Mouse (Mus musculus) liver, embryonic 14.5 days (tissue): Measurements from ENCODE around the gene Ralgps2. TPM values are rescaled to one million over a fixed set of nuclear protein-coding genes. Genes with fewer than 3 reads are reported as not detected.

ENCODE experiments used
- ATAC-seq: fragments of 200-750 bp; cut with Nextera tagmentation; 2 replicates; pipeline ENCODE4 v1.8.0; 2017; ENCODE audit warnings: moderate number of reproducible peaks, mild to moderate bottlenecking, moderate library complexity; ENCODE audit not compliant: insufficient read depth
- DNase-seq, 3 experiments: peaks; one replicate each; pipeline ENCODE4 v3.0.0-alpha.2; 2012 to 2013; ENCODE audit warnings: low read depth in 3 of 3, low spot score in 3 of 3
- H3K27ac ChIP-seq: fragments of 300-500 bp; sonication (generic); 2 replicates; pipeline ENCODE4 v1.5.1; 2014; ENCODE audit warnings: moderate library complexity, mild to moderate bottlenecking, control low read depth, inconsistent platforms
- H3K27me3 ChIP-seq: fragments of 300-500 bp; sonication (generic); 2 replicates; pipeline ENCODE4 v1.6.1; 2014; ENCODE audit warnings: mild to moderate bottlenecking, low read length, moderate library complexity; ENCODE audit not compliant: control insufficient read depth, insufficient read depth
- H3K36me3 ChIP-seq: fragments of 300-500 bp; sonication (generic); replicated peaks from 2 replicates; pipeline ENCODE4 v1.6.1; 2014; ENCODE audit warnings: low read depth; ENCODE audit not compliant: control insufficient read depth, insufficient read depth
- H3K4me1 ChIP-seq, 2 experiments: fragments of 200-500 bp in 1 of 2; fragments of 300-500 bp in 1 of 2; sonication (generic) in 1 of 2; replicated peaks; 2 replicates each; pipeline ENCODE4 v1.6.1; 2012 to 2014; ENCODE audit warnings: antibody characterized with exemption in 1 of 2, inconsistent platforms in 1 of 2, low read length in 1 of 2; ENCODE audit not compliant: control insufficient read depth in 2 of 2, insufficient read depth in 2 of 2
- H3K4me2 ChIP-seq: fragments of 300-500 bp; sonication (generic); 2 replicates; pipeline ENCODE4 v1.6.1; 2014; ENCODE audit warnings: low read depth, mild to moderate bottlenecking, control low read depth, moderate library complexity
- H3K4me3 ChIP-seq, 2 experiments: fragments of 200-500 bp in 1 of 2; fragments of 300-500 bp in 1 of 2; sonication (generic) in 1 of 2; 2 replicates each; pipeline ENCODE4 v1.5.1; 2012 to 2014; ENCODE audit warnings: low read depth in 2 of 2, low read length in 2 of 2, mild to moderate bottlenecking in 2 of 2, control low read depth in 1 of 2, inconsistent platforms in 1 of 2, moderate library complexity in 1 of 2; ENCODE audit not compliant: insufficient read depth in 1 of 2
- H3K9ac ChIP-seq: fragments of 300-500 bp; sonication (generic); replicated peaks from 2 replicates; pipeline ENCODE4 v1.6.1; 2014; ENCODE audit warnings: mild to moderate bottlenecking, control low read depth, moderate library complexity
- H3K9me3 ChIP-seq: fragments of 300-500 bp; sonication (generic); 2 replicates; pipeline ENCODE4 v1.6.1; 2016; ENCODE audit warnings: low read length, mixed read lengths; ENCODE audit not compliant: control insufficient read depth
- CTCF ChIP-seq: IDR thresholded peaks from 2 replicates; pipeline ENCODE4 v1.5.1; 2016; ENCODE audit warnings: antibody characterized with exemption, low read depth, control low read depth
- EP300 ChIP-seq: IDR thresholded peaks from 2 replicates; pipeline ENCODE4 v1.6.1; 2016; ENCODE audit warnings: antibody characterized with exemption, low read depth
- WGBS: fragments of 180-500 bp; shearing (Covaris S2); extraction: QIAGEN DNeasy Blood & Tissue Kit; methylation state at CpG from one replicate; pipeline ENCODE4 v1.1.7; 2014; ENCODE audit not compliant: insufficient replicate concordance; 5-methylcytosine and 5-hydroxymethylcytosine counted together
- polyA plus RNA-seq, 2 experiments: library from polyadenylated mRNA; depleted of rRNA in 1 of 2; stranded (reverse) in 1 of 2; unstranded in 1 of 2; fragments of >200 nt; fragmentation: Nextera tagmentation in 1 of 2; extraction: Ambion mirVana in 1 of 2; gene quantifications; 2 replicates each; pipeline versions ENCODE4 v1.2.1 to v1.2.3; 2012 to 2014

Gene Ralgps2
- polyA plus RNA-seq, 2 experiments: 3.2 to 12.8 TPM

DNA sequence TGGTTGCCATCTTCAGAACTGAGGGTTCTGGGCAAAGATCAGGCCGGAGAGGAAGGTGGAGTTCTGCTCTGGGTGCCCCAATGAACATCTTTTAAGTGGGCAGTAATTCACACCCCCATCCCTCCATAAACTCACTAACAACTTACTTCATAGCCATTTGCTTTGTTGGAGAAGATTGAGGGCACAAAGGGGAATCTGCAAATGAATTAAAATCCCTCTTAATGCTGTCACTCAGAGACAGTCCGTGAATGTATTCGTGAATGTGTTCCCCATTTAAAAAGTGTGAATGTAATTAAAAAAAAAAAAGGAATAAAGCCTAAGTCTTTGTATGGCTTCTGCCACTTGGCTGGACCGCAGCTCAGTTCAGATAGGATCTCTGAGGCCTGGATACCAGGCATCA is 159.8 kb downstream of the Ralgps2 start:
- DNase-seq (no peak), ATAC-seq (no peak)
- TF ChIP-seq CTCF: no peak
- TF ChIP-seq EP300: no peak
- Histone ChIP-seq H3K4me1 (no peaks in the 10 kb centered on the region), H3K9me3 (no peaks in the 10 kb centered on the region), H3K36me3 (no peaks in the 10 kb centered on the region), H3K4me3 (no peak overlapping the region), H3K27me3 (no peaks in the 10 kb centered on the region), H3K9ac (no peak overlapping the region), H3K4me2 (no peak overlapping the region), H3K27ac (no peak overlapping the region)
- 64% methylated on average over 4 of the region's 4 CpGs for WGBS

DNA sequence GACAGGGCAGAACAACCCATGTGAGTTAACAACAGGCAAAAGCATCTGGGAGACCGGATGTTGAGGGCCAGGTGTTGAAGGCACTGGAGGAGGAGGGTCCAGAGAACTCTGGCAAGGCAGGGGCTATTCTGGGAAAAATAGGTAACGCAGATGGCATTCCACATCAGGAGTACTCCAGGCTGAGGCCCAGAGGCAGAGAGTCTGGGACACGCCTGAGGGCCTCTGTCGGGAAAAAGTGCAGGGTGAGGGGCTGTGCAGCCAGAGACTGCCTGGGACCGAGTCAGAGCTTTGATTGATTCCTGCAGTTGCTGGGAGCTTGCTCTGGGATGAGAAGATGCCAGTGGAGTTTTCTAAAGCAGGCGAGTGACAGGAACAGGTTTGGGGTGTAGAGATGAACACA is 160.4 kb downstream of the Ralgps2 start:
- 47% methylated on average over 6 of the region's 6 CpGs for WGBS
- TF ChIP-seq EP300 (no peak), CTCF (no peak)
- H3K36me3 ChIP-seq: no peaks in the 10 kb centered on the region
- ATAC-seq (no peak), DNase-seq (no peak)
- H3K4me2 ChIP-seq: no peak overlapping the region
- no peak overlapping the region for H3K9ac ChIP-seq
- no peak overlapping the region for H3K4me3 ChIP-seq
- H3K27ac ChIP-seq: no peak overlapping the region
- H3K4me1 ChIP-seq: no peaks in the 10 kb centered on the region
- H3K27me3 ChIP-seq: no peaks in the 10 kb centered on the region
- no peaks in the 10 kb centered on the region for H3K9me3 ChIP-seq

DNA sequence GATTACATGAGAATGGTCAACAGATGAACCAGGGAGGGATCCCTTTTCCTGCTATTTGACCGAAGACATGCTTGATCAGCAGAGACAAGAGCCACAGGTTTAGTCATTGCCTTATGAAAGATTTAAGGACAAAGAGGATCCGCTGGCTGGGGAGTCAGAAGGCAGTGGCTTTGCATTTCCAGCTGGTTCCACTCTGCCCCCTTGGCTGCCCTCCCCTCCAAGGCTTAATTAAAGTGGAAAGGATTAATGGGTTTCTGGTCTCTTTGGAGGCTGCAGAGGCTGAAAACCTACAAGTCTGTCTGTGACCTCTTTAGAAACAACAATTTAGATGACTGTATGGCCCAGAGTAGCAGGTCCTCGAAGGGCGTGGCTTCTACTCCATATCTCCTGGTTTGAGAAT is 161.5 kb downstream of the Ralgps2 start:
- TF ChIP-seq EP300: no peak
- no peak for TF ChIP-seq CTCF
- no peaks in the 10 kb centered on the region for H3K4me1 ChIP-seq
- H3K4me2 ChIP-seq: no peak overlapping the region
- 61% methylated on average over 4 of the region's 4 CpGs for WGBS
- H3K36me3 ChIP-seq: no peaks in the 10 kb centered on the region
- H3K9me3 ChIP-seq: no peaks in the 10 kb centered on the region
- DNase-seq: no peak
- no peak overlapping the region for H3K27ac ChIP-seq
- no peak overlapping the region for H3K9ac ChIP-seq
- no peaks in the 10 kb centered on the region for H3K27me3 ChIP-seq
- no peak for ATAC-seq
- H3K4me3 ChIP-seq: no peak overlapping the region

DNA sequence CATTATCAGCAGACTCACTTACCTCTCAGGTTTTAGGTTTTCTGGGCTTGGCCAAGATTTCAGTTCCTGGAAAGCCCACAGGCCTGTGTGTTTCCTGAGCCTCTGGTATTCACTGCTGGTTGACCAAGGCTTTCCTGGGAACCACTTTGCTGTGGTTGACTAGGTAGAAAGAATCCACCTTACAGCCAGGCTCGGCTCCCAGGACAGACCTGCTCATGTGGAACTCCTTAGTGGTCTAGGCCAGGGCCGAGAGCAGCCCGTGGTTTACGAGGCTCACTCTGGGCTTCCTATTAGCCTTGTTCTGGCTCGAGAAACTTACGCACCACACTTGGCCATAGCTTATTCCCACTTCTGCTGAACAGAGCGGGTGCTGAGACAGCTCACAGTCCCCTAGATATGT is 163.4 kb downstream of the Ralgps2 start:
- ATAC-seq (no peak), DNase-seq (no peak)
- 60% methylated on average over 7 of the region's 7 CpGs for WGBS
- no peaks in the 10 kb centered on the region for H3K9me3 ChIP-seq
- no peak for TF ChIP-seq EP300
- no peak for TF ChIP-seq CTCF
- no peak overlapping the region for H3K4me3 ChIP-seq
- no peaks in the 10 kb centered on the region for H3K36me3 ChIP-seq
- H3K27ac ChIP-seq: no peak overlapping the region
- H3K4me1 ChIP-seq: no peaks in the 10 kb centered on the region
- no peaks in the 10 kb centered on the region for H3K27me3 ChIP-seq
- H3K9ac ChIP-seq: no peak overlapping the region
- no peak overlapping the region for H3K4me2 ChIP-seq

DNA sequence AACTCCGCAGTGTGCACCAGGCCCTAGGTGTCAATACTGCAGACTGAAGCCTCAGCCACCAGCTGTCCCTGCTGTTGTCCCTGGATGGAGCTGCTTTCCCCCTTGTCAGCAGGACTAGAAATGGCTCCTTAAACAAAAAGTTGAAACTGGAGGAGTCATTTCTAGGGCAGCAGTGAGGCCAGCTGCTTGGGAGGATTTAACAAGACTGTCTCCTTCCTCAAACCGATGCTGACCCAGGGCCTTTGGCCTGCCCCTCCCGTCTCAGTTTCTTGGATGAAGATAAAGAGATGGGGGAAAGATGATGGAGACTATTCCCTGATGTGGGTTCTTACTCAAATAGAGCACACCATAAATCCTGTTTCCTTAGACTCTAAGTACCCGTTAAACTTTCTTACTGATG is 164.2 kb downstream of the Ralgps2 start:
- ATAC-seq (no peak), DNase-seq (no peak)
- Histone ChIP-seq H3K4me1 (no peaks in the 10 kb centered on the region), H3K4me3 (no peak overlapping the region), H3K27ac (no peak overlapping the region), H3K9ac (no peak overlapping the region), H3K9me3 (no peaks in the 10 kb centered on the region), H3K27me3 (no peaks in the 10 kb centered on the region), H3K4me2 (no peak overlapping the region), H3K36me3 (no peaks in the 10 kb centered on the region)
- no peak for TF ChIP-seq EP300
- TF ChIP-seq CTCF: no peak
- 65% methylated on average over 4 of the region's 4 CpGs for WGBS
